Mouse (Mus musculus) limb, embryonic 14.5 days (tissue): ENCODE measurements around the gene Plvap. TPM values are rescaled to one million over a fixed set of nuclear protein-coding genes. Genes with fewer than 3 reads are reported as not detected.

Experiments
- ATAC-seq: fragments of 200-750 bp; cut with Nextera tagmentation; 2 replicates; pipeline ENCODE4 v1.8.0; 2017; ENCODE audit warnings: low read depth, moderate number of reproducible peaks, moderate TSS enrichment; ENCODE audit not compliant: low FRiP score
- DNase-seq: peaks from one replicate; pipeline ENCODE4 v3.0.0-alpha.2; 2015; ENCODE audit warnings: low spot score
- H3K27ac ChIP-seq: fragments of 300-500 bp; sonication (generic); replicated peaks from 2 replicates; pipeline ENCODE4 v1.5.1; 2014; ENCODE audit warnings: low read depth, mild to moderate bottlenecking, low read length, moderate library complexity, mixed read lengths
- H3K27me3 ChIP-seq: fragments of 300-500 bp; sonication (generic); 2 replicates; pipeline ENCODE4 v1.6.1; 2014; ENCODE audit warnings: low read length, mixed read lengths; ENCODE audit not compliant: control insufficient read depth, insufficient read depth
- H3K36me3 ChIP-seq: fragments of 300-500 bp; sonication (generic); 2 replicates; pipeline ENCODE4 v1.6.1; 2014; ENCODE audit warnings: mild to moderate bottlenecking, low read length, moderate library complexity, mixed read lengths; ENCODE audit not compliant: control insufficient read depth, insufficient read depth
- H3K4me1 ChIP-seq: fragments of 300-500 bp; sonication (generic); 2 replicates; pipeline ENCODE4 v1.6.1; 2014; ENCODE audit warnings: antibody characterized with exemption, low read length, mixed read lengths; ENCODE audit not compliant: control insufficient read depth, insufficient read depth
- H3K4me2 ChIP-seq: fragments of 300-500 bp; sonication (generic); replicated peaks from 2 replicates; pipeline ENCODE4 v1.6.1; 2014; ENCODE audit warnings: low read depth, mild to moderate bottlenecking, low read length, moderate library complexity; ENCODE audit not compliant: severe bottlenecking
- H3K4me3 ChIP-seq: fragments of 300-500 bp; sonication (generic); replicated peaks from 2 replicates; pipeline ENCODE4 v1.5.1; 2014; ENCODE audit warnings: low read length
- H3K9ac ChIP-seq: fragments of 300-500 bp; sonication (generic); 2 replicates; pipeline ENCODE4 v1.6.1; 2014; ENCODE audit warnings: mild to moderate bottlenecking, low read depth, low read length, moderate library complexity; ENCODE audit not compliant: severe bottlenecking
- H3K9me3 ChIP-seq: fragments of 300-500 bp; sonication (generic); 2 replicates; pipeline ENCODE4 v1.6.1; 2016; ENCODE audit warnings: low read length; ENCODE audit not compliant: control insufficient read depth
- POLR2A ChIP-seq: fragments of 200-500 bp; IDR thresholded peaks from 2 replicates; pipeline ENCODE4 v1.8.0; 2012; ENCODE audit warnings: inconsistent platforms, mild to moderate bottlenecking, moderate library complexity, borderline replicate concordance; ENCODE audit not compliant: insufficient read depth, insufficient read length; ENCODE audit errors: extremely low read depth
- WGBS: fragments of 180-500 bp; shearing (Covaris S2); extraction: QIAGEN DNeasy Blood & Tissue Kit; methylation state at CpG from one replicate; pipeline ENCODE4 v1.1.7; 2014; 5-methylcytosine and 5-hydroxymethylcytosine counted together
- polyA plus RNA-seq, 2 experiments: library from polyadenylated mRNA; depleted of rRNA in 1 of 2; stranded (reverse) in 1 of 2; unstranded in 1 of 2; fragments of >200 nt; fragmentation: Nextera tagmentation in 1 of 2; extraction: Ambion mirVana in 1 of 2; gene quantifications; 2 replicates each; pipeline versions ENCODE4 v1.2.1 to v1.2.3; 2012 to 2014

Gene Plvap
- polyA plus RNA-seq, 2 experiments, result 53.2 to 59.8 TPM

DNA sequence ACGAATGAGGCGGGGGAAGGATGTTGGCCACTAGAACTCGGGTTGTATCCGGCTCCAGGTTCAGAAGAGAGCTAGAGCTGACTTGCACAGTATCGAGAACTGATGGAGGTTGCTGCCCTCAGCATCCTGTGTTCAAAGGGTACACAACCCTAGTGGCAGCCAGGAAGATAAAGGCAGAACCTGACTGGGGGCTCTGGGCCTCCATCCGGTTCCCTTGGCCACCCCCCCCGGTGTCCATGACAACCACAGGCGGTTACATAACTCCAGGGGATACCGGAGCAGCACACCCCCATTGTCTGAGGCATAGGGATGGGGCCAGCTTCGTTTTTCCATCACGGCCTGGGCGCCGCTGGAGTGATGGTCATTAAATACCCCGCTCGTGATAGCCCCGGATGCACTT lies 48.8 kb downstream of the Plvap start:
- no peak overlapping the region for H3K27ac ChIP-seq

DNA sequence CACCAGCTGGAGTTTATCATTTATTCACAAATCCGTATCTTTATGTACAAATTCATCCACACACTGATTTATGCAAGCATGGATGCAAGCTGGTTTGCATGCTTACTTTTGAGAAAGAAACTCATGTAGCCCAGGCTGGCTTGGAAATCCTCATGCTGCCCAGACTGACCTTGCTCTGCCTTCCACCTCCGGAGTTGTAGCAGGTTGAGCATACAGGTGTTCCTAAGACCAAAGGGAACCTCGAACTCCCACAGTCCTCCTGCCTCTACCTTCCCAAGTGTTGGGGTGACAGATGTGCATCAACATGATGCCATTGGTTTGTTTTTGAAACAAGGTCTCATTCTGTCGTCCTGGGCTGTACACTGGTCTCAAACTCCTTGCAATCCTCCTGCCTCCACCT lies 49.4 kb downstream of the Plvap start:
- no peaks in the 10 kb centered on the region for H3K9me3 ChIP-seq
- peaks cover 41% of the 10 kb centered on the region for H3K36me3 ChIP-seq
- no peak overlapping the region for H3K27ac ChIP-seq
- no peaks in the 10 kb centered on the region for H3K27me3 ChIP-seq
- 75% methylated on average over 4 of the region's 4 CpGs for WGBS
- H3K4me1 ChIP-seq, result peaks cover 20% of the 10 kb centered on the region
- peak overlapping the region; percentile 83 for H3K4me2 ChIP-seq
- peak overlapping the region; percentile 85 for H3K4me3 ChIP-seq
- peak overlapping the region; percentile 76 for H3K9ac ChIP-seq
- ATAC-seq (no peak), DNase-seq (no peak)
- TF ChIP-seq POLR2A, result no peak

More for the DNA sequence above, 48.8 kb downstream of the Plvap start:
- H3K4me1 ChIP-seq, result peaks cover 20% of the 10 kb centered on the region
- H3K9ac ChIP-seq, result peak overlapping the region; percentile 76
- 8% methylated on average over 16 of the region's 16 CpGs for WGBS
- peaks cover 36% of the 10 kb centered on the region for H3K36me3 ChIP-seq
- peak overlapping the region; percentile 85 for H3K4me3 ChIP-seq
- no peak for TF ChIP-seq POLR2A
- no peaks in the 10 kb centered on the region for H3K9me3 ChIP-seq
- H3K27me3 ChIP-seq, result no peaks in the 10 kb centered on the region
- DNase-seq (peak; percentile 33), ATAC-seq (no peak)
- H3K4me2 ChIP-seq, result peak overlapping the region; percentile 83

DNA sequence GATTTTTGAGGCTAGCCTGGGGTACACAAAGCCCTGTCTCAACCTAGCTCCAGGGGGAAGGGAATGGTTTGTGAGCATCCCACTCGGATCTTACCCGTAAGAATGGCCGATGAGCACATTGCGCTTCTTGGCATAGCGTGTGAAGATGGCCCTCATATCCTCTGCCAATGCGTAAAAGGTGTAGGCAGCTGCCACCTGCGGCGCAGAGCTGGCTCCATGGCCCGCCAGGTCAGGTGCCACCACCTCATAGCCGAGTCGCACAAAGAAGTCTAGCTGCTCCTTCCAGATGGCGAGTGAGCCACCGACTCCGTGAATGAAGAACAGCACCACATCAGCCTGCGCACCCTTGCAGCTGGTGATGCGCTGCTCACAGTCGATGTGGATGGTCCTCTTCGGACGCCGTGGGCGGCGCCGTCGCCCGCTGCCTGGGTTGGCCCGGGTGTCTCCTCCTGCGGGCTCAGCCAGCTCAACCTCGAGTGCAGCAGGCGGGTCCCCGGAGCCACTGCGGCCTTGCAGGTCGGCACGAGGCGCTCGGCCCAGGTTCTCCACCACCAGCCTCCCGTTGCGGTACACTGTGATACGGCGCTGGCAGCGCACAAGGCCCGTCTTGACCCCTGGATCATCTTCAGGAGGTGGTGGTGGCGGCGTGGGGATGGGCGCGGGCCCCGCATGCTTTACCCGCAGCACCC lies 50.3 kb downstream of the Plvap start:
- H3K9ac ChIP-seq, result no peak overlapping the region

DNA sequence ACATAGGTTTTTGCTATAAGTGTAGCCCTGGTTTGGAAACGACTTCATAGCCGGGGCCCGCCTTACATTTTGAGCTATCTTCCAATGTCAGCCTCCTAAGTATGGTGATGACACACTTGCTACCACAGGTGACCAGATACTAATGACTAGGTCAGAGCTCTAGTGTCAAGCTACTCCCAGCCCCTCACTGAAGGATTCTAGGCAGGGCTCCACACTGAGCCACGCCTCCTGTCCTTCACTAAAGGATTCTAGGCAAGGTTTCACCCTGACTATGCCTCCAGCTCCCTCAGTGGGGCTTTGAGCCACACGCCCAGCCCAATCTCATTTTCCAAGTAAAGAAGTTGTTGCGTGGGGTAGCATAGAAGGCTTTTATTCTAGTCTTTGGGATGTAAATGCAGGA lies 50.8 kb downstream of the Plvap start:
- H3K9me3 ChIP-seq, result no peaks in the 10 kb centered on the region
- no peak overlapping the region for H3K4me3 ChIP-seq
- peaks cover 20% of the 10 kb centered on the region for H3K4me1 ChIP-seq
- no peak for TF ChIP-seq POLR2A
- no peak for DNase-seq
- no peak for ATAC-seq
- no peak overlapping the region for H3K9ac ChIP-seq
- no peaks in the 10 kb centered on the region for H3K27me3 ChIP-seq
- WGBS, result 95% methylated on average over 6 of the region's 6 CpGs
- peaks cover 48% of the 10 kb centered on the region for H3K36me3 ChIP-seq
- no peak overlapping the region for H3K4me2 ChIP-seq
- no peak overlapping the region for H3K27ac ChIP-seq

More for the DNA sequence above, 50.3 kb downstream of the Plvap start:
- Histone ChIP-seq H3K4me2 (no peak overlapping the region), H3K36me3 (peaks cover 48% of the 10 kb centered on the region), H3K4me3 (no peak overlapping the region), H3K4me1 (peaks cover 20% of the 10 kb centered on the region), H3K27ac (no peak overlapping the region), H3K27me3 (no peaks in the 10 kb centered on the region), H3K9me3 (no peaks in the 10 kb centered on the region)
- no peak for TF ChIP-seq POLR2A
- no peak for DNase-seq
- WGBS, result 76% methylated on average over 37 of the region's 47 CpGs
- ATAC-seq, result no peak

DNA sequence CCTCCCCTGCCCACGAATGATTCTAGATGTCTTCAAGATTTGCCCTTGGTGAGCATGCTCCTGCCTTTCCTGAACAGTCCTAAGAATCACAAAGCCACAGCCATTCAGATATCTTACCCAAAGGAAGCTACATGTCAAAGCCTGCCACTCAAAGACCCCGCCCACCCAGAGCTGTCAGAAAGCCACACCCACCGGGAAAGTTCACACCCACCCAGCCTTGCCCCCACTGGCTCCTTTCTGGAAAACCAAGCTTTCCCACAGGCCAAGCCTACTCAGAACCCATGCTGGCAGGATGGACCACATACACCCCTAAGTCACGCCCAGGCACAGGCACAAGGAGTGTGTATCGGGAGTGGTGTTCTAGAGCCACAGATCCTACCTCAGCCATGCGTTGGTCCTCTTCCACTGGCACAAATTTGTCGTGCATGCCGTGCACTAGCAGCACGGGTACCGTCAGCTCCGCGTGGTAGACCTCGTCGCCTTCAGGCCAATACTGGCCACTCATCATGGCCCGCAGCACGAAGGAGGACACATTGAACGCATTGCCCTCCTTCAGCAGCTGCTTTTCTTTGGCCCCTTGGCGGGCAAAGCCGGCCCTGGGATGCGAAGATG lies 53.8 kb downstream of the Plvap start:
- Histone ChIP-seq H3K36me3 (peaks cover 48% of the 10 kb centered on the region), H3K4me1 (peaks cover 8% of the 10 kb centered on the region), H3K27me3 (no peaks in the 10 kb centered on the region), H3K9me3 (no peaks in the 10 kb centered on the region), H3K27ac (no peak overlapping the region), H3K4me2 (no peak overlapping the region), H3K4me3 (no peak overlapping the region), H3K9ac (no peak overlapping the region)
- no peak for ATAC-seq
- TF ChIP-seq POLR2A, result no peak
- DNase-seq, result no peak
- WGBS, result 82% methylated on average over 20 of the region's 20 CpGs
